Mouse (Mus musculus) stomach, adult 2 months (tissue): ENCODE measurements around the gene Adgrl3. TPM values are rescaled to one million over a fixed set of nuclear protein-coding genes. Genes with fewer than 3 reads are reported as not detected.

Experiments
- polyA plus RNA-seq: library from polyadenylated mRNA; depleted of rRNA; stranded (reverse); fragments of >200 nt; gene quantifications from 2 replicates; pipeline ENCODE4 v1.2.3, GENCODE M21; 2012; rRNA removed

The Adgrl3 gene
- polyA plus RNA-seq, result 0.62 and 1.1 TPM in 2 replicates

GRCm38 (mm10) chr5:81019590-81020254, at the start of gene Adgrl3:
Gene Adgrl3, plus strand, starts transcription at chr5:81020138.

